Comparison of ENCODE assay signal across 8 mouse cellular contexts in the genomic region with DNA sequence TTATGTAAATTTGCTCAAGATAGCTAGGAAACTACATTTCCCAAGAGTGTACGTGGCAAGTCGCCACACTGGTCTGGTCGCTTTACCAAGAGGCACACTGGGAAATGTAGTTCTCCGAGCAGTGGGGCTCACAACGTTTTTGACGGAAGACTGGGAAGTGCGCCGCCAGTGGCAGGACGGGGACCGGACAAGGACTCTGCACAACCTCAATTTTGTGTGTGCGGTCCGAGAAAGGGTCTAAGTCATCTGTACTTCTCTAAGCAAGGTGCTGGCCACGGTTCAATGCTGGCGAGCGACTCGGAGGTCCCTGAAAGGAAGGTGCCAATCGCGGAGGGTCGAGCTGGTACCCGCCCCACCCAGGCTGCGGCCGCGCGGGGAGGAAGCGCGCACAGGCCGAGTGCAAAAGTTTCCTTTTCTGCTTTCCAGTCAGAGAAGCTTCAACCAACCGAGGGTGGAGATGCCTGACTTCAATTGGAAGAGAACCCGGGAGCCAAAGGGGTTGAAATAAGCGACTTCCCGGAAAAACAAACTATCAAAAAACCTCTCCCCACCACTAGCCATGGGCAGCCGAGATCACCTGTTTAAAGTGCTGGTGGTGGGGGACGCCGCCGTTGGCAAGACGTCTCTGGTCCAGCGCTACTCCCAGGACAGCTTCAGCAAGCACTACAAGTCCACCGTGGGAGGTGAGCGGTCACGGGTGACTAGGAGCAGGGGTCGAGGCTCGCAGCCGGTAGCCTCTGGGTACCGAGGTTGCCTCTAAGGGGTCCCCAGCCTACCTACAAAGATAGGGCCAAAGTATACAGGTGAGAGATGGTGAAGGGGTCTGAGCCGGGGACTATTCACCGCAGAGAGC. TPM values are rescaled to one million over a fixed set of nuclear protein-coding genes. Genes with fewer than 3 reads are reported as not detected.
A peak's percentile ranks its signal among the peaks of the same experiment; 100 is the strongest.
DNase-seq lines count a peak whose midpoint lies in the region; ATAC-seq lines count a peak whose summit lies in the region.

A gene (plus strand): TSS at position 132 of the 853 bp plus-strand sequence.

- no peaks in the 10 kb centered on the region for H3K36me3 ChIP-seq in hindbrain, embryonic 12.5 days

- ATAC-seq in hindbrain, embryonic 12.5 days (ENCODE audit: low FRiP score) = peak; percentile 96

- WGBS in hindbrain, embryonic 12.5 days = under 1% methylated on average over 46 of the region's 46 CpGs

- peak; percentile 99 for DNase-seq in NIH3T3 (ENCODE audit: low read depth)
- peak; percentile 96 to 97 for DNase-seq in cerebellum, postnatal 10 days
- peak; percentile 85 to 87 for DNase-seq in frontal cortex, postnatal 10 days (ENCODE audit: low spot score in 2 of 2)
- DNase-seq in layer of hippocampus, postnatal 14 days (ENCODE audit: low spot score in 2 of 2) = peak; percentile 88 to 94
- DNase-seq in lung, postnatal 14 days = peak; percentile 94
- DNase-seq in retina, adult 2 months (ENCODE audit: low read depth, low spot score) = peak; percentile 57
- DNase-seq in thymus, postnatal 36 days = peak; percentile 88

- H3K4me3 ChIP-seq in hindbrain, embryonic 12.5 days = peak within 1 kb of the TSS; percentile 53

- H3K9me3 ChIP-seq in hindbrain, embryonic 12.5 days (replicated peaks) = no peaks in the 10 kb centered on the region

- no peak within 1 kb of the TSS for H3K27ac ChIP-seq in hindbrain, embryonic 12.5 days

- H3K9ac ChIP-seq in hindbrain, embryonic 12.5 days = peak within 1 kb of the TSS; percentile 49

- 0 out of 2 replicates have a peak, but pooled peaks cover 6% of the 10 kb centered on the region for H3K4me1 ChIP-seq in hindbrain, embryonic 12.5 days

- peak within 1 kb of the TSS; percentile 69 for H3K4me2 ChIP-seq in hindbrain, embryonic 12.5 days (replicated peaks)

- peaks cover 8% of the 10 kb centered on the region for H3K27me3 ChIP-seq in hindbrain, embryonic 12.5 days

RNA-seq across cellular contexts. Expression of the gene that starts here (rescaled TPM):
- polyA plus RNA-seq in hindbrain, embryonic 12.5 days (2016; fragmentation: Nextera tagmentation; extraction: Ambion mirVana) = 11.0 and 14.1 TPM in 2 replicates
- 1 to 10 TPM; 7.7 to 9.4 TPM for total RNA-seq in layer of hippocampus, postnatal 14 days (2021)
